Mouse (Mus musculus) embryonic facial prominence, embryonic 13.5 days (tissue): ENCODE measurements around the gene Cmtm4. TPM values are rescaled to one million over a fixed set of nuclear protein-coding genes. Genes with fewer than 3 reads are reported as not detected.
A peak's percentile ranks its signal among the peaks of the same experiment; 100 is the strongest.

Source experiments
- ATAC-seq: fragments of 200-750 bp; cut with Nextera tagmentation; 2 replicates; pipeline ENCODE4 v1.8.0; 2017; ENCODE audit warnings: low read depth; ENCODE audit not compliant: insufficient number of reproducible peaks, insufficient read depth, low FRiP score, low TSS enrichment
- H3K27ac ChIP-seq: fragments of 300-500 bp; sonication (generic); 2 replicates; pipeline ENCODE4 v1.5.1; 2015; ENCODE audit warnings: moderate library complexity, mild to moderate bottlenecking, inconsistent platforms
- H3K27me3 ChIP-seq: fragments of 300-500 bp; sonication (generic); 2 replicates; pipeline ENCODE4 v1.6.1; 2015; ENCODE audit warnings: mild to moderate bottlenecking, inconsistent platforms
- H3K36me3 ChIP-seq: fragments of 300-500 bp; sonication (generic); 2 replicates; pipeline ENCODE4 v1.6.1; 2015; ENCODE audit warnings: mild to moderate bottlenecking, inconsistent platforms
- H3K4me1 ChIP-seq: fragments of 300-500 bp; sonication (generic); 2 replicates; pipeline ENCODE4 v1.6.1; 2015; ENCODE audit warnings: inconsistent platforms
- H3K4me2 ChIP-seq: fragments of 300-500 bp; sonication (generic); 2 replicates; pipeline ENCODE4 v1.6.1; 2015; ENCODE audit warnings: moderate library complexity, mild to moderate bottlenecking, inconsistent platforms
- H3K4me3 ChIP-seq: fragments of 300-500 bp; sonication (generic); 2 replicates; pipeline ENCODE4 v1.5.1; 2015; ENCODE audit warnings: mild to moderate bottlenecking, inconsistent platforms
- H3K9ac ChIP-seq: fragments of 300-500 bp; sonication (generic); 2 replicates; pipeline ENCODE4 v1.6.1; 2015; ENCODE audit warnings: mild to moderate bottlenecking, inconsistent platforms
- H3K9me3 ChIP-seq: fragments of 300-500 bp; sonication (generic); 2 replicates; pipeline ENCODE4 v1.6.1; 2016; ENCODE audit warnings: inconsistent platforms
- WGBS: fragments of 180-500 bp; shearing (Covaris S2); methylation state at CpG from one replicate; pipeline ENCODE4 v1.1.7; 2015; ENCODE audit warnings: mixed read lengths; 5-methylcytosine and 5-hydroxymethylcytosine counted together
- polyA plus RNA-seq: library from polyadenylated mRNA; unstranded; fragments of >200 nt; fragmentation: Nextera tagmentation; extraction: Ambion mirVana; gene quantifications from 2 replicates; pipeline ENCODE4 v1.2.1, GENCODE M21; 2015

The Cmtm4 gene
- 3.6 and 3.7 TPM in 2 replicates for polyA plus RNA-seq

DNA sequence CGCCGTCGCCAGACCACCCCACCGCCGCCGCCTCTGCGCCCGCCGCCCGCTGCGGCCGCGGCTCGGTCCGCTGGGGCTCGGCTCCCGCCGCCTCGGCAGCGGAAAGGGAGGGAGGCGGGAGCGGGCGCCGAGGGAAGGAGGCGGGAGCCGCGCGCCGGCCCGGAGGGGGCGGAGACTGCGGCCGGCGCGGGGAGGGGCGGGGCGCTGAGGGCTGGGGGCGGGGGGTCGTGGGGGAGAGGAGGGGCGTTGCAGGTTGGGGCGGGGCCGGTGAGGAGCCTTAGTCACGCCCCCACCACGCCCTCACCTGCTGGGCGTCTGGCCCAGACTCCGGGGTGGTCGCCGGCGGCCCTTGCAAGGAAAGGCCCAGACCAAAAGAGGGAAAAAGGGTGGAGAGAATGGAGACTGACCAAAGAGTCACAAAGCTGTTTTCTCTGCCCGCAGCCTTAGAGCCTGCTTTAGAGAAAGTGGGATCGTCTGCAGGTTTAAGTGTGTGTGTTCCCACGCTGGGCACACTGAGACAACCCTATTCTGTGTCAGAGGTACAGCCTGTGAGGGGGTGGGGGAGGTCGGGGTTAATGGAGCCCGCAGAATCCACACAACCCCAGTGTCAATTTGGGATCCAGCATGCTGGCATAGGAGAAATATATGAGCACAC lies at the start of gene Cmtm4:
TSS of gene Cmtm4 (minus strand) at position 105 of the 655 bp plus-strand sequence.
- Histone ChIP-seq H3K27me3 (no peaks in the 10 kb centered on the region), H3K4me3 (peak within 1 kb of the TSS; percentile 90), H3K9me3 (peaks cover 7% of the 10 kb centered on the region; the same call in 1 of the 2 replicates), H3K4me1 (peaks cover 17% of the 10 kb centered on the region), H3K36me3 (no peaks in the 10 kb centered on the region), H3K27ac (peak within 1 kb of the TSS; percentile 79), H3K9ac (peak within 1 kb of the TSS; percentile 92), H3K4me2 (peak within 1 kb of the TSS; percentile 91)
- peak; percentile 77 for ATAC-seq
- WGBS = 3% methylated on average over 32 of the region's 54 CpGs

GRCm38 (mm10) chr8:104445248-104445647 lies 49.6 kb upstream of the Cmtm4 start:
- H3K9ac ChIP-seq = no peak overlapping the region
- peaks cover 5% of the 10 kb centered on the region for H3K36me3 ChIP-seq
- no peaks in the 10 kb centered on the region for H3K27me3 ChIP-seq
- no peak overlapping the region for H3K27ac ChIP-seq
- no peak overlapping the region for H3K4me2 ChIP-seq
- H3K4me1 ChIP-seq = peaks cover 17% of the 10 kb centered on the region
- no peak overlapping the region for H3K4me3 ChIP-seq
- no peaks in the 10 kb centered on the region for H3K9me3 ChIP-seq
- ATAC-seq = no peak
- 54% methylated on average over 6 of the region's 6 CpGs for WGBS

DNA sequence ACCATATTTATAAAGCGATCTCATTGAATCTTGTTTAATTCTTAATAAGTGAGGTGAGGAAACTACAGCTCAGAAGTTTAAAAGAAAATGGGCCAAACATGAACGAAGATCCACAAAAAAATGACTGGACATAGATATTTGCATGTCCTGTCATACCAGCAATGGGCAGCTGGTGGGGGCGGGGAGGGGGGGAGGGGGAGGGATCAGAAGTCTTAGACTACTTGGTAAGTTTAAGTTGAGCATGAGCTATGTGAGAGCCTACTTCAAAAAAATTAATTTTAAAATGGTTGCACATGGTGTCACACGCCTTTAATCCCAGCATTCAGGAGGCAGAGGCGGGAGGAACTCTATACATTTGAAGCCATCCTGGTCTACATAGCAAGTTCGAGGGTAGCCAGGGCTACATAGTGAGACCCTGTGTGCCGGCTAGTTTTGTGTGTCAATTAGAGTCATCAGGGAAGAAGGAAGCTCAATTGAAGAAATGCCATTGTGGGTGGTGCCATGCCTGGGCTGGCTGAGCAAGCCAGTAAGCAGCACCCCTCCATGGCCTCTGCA lies 47.6 kb upstream of the Cmtm4 start:
- Histone ChIP-seq H3K36me3 (peaks cover 25% of the 10 kb centered on the region), H3K4me3 (peak overlapping the region; percentile 94), H3K27ac (no peak overlapping the region), H3K9me3 (no peaks in the 10 kb centered on the region), H3K4me1 (peaks cover 17% of the 10 kb centered on the region), H3K9ac (peak overlapping the region; percentile 95; the same call in 1 of the 2 replicates), H3K27me3 (no peaks in the 10 kb centered on the region), H3K4me2 (peak overlapping the region; percentile 86)
- ATAC-seq = no peak
- 57% methylated on average over 7 of the region's 7 CpGs for WGBS

GRCm38 (mm10) chr8:104442299-104443124 lies 46.9 kb upstream of the Cmtm4 start, which contains the start of gene Dync1li2:
Dync1li2 (minus strand) TSS chr8:104443047.
- peak; percentile 83 for ATAC-seq
- no peaks in the 10 kb centered on the region for H3K27me3 ChIP-seq

GRCm38 (mm10) chr8:104441613-104442012 lies 46.0 kb upstream of the Cmtm4 start:
- WGBS = 57% methylated on average over 7 of the region's 7 CpGs
- H3K9ac ChIP-seq = peak overlapping the region; percentile 95
- H3K27me3 ChIP-seq = no peaks in the 10 kb centered on the region
- H3K27ac ChIP-seq = no peak overlapping the region
- peak overlapping the region; percentile 94 for H3K4me3 ChIP-seq
- H3K4me1 ChIP-seq = peaks cover 19% of the 10 kb centered on the region
- H3K4me2 ChIP-seq = peak overlapping the region; percentile 86
- H3K9me3 ChIP-seq = no peaks in the 10 kb centered on the region
- ATAC-seq = no peak
- peaks cover 38% of the 10 kb centered on the region for H3K36me3 ChIP-seq

More at GRCm38 (mm10) chr8:104442299-104443124, 46.9 kb upstream of the Cmtm4 start, which contains the start of gene Dync1li2:
- Histone ChIP-seq H3K9me3 (no peaks in the 10 kb centered on the region), H3K4me1 (peaks cover 17% of the 10 kb centered on the region), H3K27ac (peak within 1 kb of the TSS; percentile 79), H3K4me3 (peak within 1 kb of the TSS; percentile 94), H3K4me2 (peak within 1 kb of the TSS; percentile 86), H3K36me3 (peaks cover 29% of the 10 kb centered on the region), H3K9ac (peak within 1 kb of the TSS; percentile 95)
- WGBS = under 1% methylated on average over 75 of the region's 75 CpGs

DNA sequence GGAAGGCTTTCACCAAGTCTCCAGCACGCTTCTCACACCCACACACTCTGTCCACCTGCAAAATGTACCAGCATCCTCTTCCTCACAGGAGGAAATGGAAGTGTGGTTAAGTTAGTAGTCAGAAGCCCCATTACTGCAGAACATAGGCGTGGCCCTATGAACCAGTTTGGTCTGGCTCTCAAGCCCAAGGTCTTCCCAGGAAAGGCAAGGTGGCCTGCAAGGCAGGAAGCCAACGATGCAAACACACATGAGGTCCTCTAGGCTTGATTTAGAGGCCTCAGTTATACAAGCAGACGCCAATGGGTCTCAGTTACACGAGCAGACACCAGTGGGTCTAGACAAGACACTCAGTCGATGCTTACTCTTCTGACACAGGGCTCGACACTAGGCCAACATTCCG lies 43.9 kb upstream of the Cmtm4 start:
- Histone ChIP-seq H3K4me3 (no peak overlapping the region), H3K9me3 (no peaks in the 10 kb centered on the region), H3K9ac (no peak overlapping the region), H3K36me3 (peaks cover 59% of the 10 kb centered on the region), H3K27me3 (no peaks in the 10 kb centered on the region), H3K4me1 (peaks cover 21% of the 10 kb centered on the region), H3K4me2 (no peak overlapping the region), H3K27ac (no peak overlapping the region)
- ATAC-seq = no peak
- WGBS = 95% methylated on average over 8 of the region's 8 CpGs

DNA sequence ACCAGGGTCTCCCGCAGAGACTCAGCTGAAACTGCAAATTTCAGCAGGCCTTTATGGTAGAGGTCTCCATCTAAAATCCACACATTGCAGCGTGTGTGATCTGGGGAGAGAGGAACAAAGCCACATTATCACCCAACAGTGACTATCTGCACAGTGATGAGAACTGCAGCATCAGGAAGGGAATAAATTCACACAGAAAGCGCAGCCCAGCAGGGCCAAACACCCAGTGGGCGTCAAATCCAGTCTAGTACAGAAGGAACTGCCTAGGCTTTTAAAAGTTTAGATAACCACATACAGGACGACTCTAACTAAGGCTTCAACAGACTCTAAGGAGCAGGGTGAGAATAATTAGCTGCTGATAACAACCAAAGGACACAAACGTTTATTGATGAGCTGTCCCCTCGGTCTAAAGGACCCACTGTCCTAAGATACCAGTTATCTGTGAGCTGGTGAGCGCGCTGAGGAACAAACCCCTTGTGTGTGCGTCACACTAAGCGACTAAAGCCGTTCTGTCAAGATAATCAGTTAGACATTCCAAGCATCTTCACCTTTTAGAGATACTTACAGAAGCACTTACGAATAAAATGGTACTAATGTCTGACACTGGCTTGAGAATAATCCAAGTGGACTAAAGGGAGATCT lies 42.0 kb upstream of the Cmtm4 start:
- no peak overlapping the region for H3K27ac ChIP-seq
- no peak overlapping the region for H3K4me2 ChIP-seq
- WGBS = 92% methylated on average over 13 of the region's 13 CpGs
- no peaks in the 10 kb centered on the region for H3K9me3 ChIP-seq
- ATAC-seq = no peak
- H3K4me1 ChIP-seq = peaks cover 21% of the 10 kb centered on the region
- H3K9ac ChIP-seq = no peak overlapping the region
- no peaks in the 10 kb centered on the region for H3K27me3 ChIP-seq
- peaks cover 75% of the 10 kb centered on the region for H3K36me3 ChIP-seq
- H3K4me3 ChIP-seq = no peak overlapping the region

DNA sequence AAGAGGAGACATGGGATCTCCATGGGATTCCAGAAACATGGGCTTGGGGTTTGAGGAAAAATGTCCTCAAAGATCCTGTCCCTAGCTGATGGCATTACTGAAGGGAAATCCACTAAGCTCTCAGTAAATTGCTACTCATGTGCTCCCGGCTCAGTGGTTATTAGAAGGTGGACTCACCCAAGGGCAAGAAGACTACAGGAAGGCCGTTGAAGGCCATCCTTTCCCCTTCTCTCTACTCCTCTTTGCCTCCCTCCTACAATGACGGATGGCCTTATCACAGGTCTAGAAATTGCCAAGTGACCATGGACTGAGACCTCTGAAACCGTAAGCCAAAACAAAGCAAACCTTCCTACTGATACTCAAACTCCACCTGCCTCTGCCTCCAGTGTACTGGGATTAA lies 41.0 kb upstream of the Cmtm4 start:
- H3K4me2 ChIP-seq = no peak overlapping the region
- ATAC-seq = no peak
- peak overlapping the region; percentile 44 for H3K27ac ChIP-seq
- peaks cover 16% of the 10 kb centered on the region for H3K4me1 ChIP-seq
- no peak overlapping the region for H3K4me3 ChIP-seq
- H3K27me3 ChIP-seq = no peaks in the 10 kb centered on the region
- H3K9me3 ChIP-seq = no peaks in the 10 kb centered on the region
- WGBS = 93% methylated on average over 4 of the region's 4 CpGs
- H3K36me3 ChIP-seq = peaks cover 85% of the 10 kb centered on the region
- H3K9ac ChIP-seq = peak overlapping the region; percentile 32; the same call in 1 of the 2 replicates

- Histone ChIP-seq H3K4me3 (no peak overlapping the region), H3K4me1 (peaks cover 10% of the 10 kb centered on the region), H3K9me3 (no peaks in the 10 kb centered on the region), H3K27me3 (no peaks in the 10 kb centered on the region), H3K9ac (no peak overlapping the region), H3K36me3 (peaks cover 91% of the 10 kb centered on the region), H3K4me2 (no peak overlapping the region), H3K27ac (peak overlapping the region; percentile 44)
- ATAC-seq = peak; percentile 77
- 59% methylated on average over 12 of the region's 12 CpGs for WGBS
These were observed 40.4 kb upstream of the Cmtm4 start for GRCm38 (mm10) chr8:104436038-104436437.

DNA sequence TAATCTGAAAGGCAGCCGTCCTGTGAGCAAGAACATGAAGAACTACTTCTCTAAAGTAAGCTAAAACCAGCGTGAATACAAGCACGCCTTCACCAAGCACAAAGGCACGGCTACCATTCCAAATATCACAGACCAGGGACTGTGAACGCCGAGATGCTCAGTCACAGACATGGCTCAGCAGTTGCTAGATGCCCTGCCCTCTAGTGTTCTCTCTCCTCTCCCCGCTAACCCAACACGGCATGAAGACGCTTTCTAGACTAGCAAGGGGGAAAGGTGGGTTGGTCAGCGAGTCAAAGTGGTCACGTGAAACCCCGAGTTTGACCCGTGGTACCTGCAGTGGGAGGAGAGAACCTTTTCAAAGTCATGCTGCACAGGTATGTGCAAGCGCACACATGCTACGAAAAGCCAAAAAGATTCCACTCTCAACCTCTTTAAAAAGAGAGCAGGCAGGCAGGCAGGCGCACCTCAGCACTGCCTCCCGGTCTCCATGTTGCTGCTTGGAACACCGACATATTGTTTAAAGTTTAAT lies 39.3 kb upstream of the Cmtm4 start:
- no peak overlapping the region for H3K4me2 ChIP-seq
- H3K4me1 ChIP-seq = peaks cover 4% of the 10 kb centered on the region; the same call in 1 of the 2 replicates
- peaks cover 94% of the 10 kb centered on the region for H3K36me3 ChIP-seq
- 88% methylated on average over 18 of the region's 18 CpGs for WGBS
- ATAC-seq = no peak
- no peaks in the 10 kb centered on the region for H3K27me3 ChIP-seq
- H3K27ac ChIP-seq = no peak overlapping the region
- no peak overlapping the region for H3K9ac ChIP-seq
- no peak overlapping the region for H3K4me3 ChIP-seq
- no peaks in the 10 kb centered on the region for H3K9me3 ChIP-seq

DNA sequence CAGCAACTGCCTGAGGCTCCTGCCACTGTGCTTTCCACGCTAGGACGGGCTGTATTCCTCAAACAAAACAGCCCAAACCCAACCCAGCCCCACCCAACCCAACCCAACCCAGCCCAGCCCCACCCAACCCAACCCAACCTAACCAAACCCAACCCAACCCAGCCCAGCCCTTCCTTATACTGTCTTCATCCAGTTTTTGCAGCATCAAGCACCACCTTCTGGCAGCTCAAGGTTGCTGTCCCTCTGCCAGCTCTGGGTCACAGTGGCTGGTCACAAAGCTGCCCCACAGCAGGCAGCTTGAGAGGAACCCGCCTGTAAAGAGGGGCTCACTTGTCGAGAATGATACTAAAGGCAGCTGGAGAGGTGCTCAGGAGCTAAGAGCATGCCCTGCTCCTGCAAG lies 38.7 kb upstream of the Cmtm4 start:
- Histone ChIP-seq H3K4me3 (no peak overlapping the region), H3K9me3 (no peaks in the 10 kb centered on the region), H3K27me3 (no peaks in the 10 kb centered on the region), H3K36me3 (peaks cover 94% of the 10 kb centered on the region), H3K4me1 (peaks cover 4% of the 10 kb centered on the region; the same call in 1 of the 2 replicates), H3K27ac (no peak overlapping the region), H3K9ac (no peak overlapping the region), H3K4me2 (no peak overlapping the region)
- WGBS = 82% methylated on average over 4 of the region's 4 CpGs
- no peak for ATAC-seq
